Mouse (Mus musculus): ENCODE measurements around the gene Trdn.

Gene Trdn

GRCm38 (mm10) chr10:33375474-33376029, 295.2 kb downstream of the Trdn start:
- no peak for DNase-seq

All from cerebellum, adult 8-10 months (tissue).